Mouse (Mus musculus) CD4-positive naive resting alpha-beta T cell, adult 76 days (primary cell): ENCODE results near the gene Rbm12. TPM values are rescaled to one million over a fixed set of nuclear protein-coding genes. Genes with fewer than 3 reads are reported as not detected.

Experiments
- total RNA-seq: library from RNA; stranded (reverse); gene quantifications from one replicate; pipeline ENCODE4 v1.2.4, GENCODE M21; 2023

Gene Rbm12
- 23.6 TPM for total RNA-seq

DNA sequence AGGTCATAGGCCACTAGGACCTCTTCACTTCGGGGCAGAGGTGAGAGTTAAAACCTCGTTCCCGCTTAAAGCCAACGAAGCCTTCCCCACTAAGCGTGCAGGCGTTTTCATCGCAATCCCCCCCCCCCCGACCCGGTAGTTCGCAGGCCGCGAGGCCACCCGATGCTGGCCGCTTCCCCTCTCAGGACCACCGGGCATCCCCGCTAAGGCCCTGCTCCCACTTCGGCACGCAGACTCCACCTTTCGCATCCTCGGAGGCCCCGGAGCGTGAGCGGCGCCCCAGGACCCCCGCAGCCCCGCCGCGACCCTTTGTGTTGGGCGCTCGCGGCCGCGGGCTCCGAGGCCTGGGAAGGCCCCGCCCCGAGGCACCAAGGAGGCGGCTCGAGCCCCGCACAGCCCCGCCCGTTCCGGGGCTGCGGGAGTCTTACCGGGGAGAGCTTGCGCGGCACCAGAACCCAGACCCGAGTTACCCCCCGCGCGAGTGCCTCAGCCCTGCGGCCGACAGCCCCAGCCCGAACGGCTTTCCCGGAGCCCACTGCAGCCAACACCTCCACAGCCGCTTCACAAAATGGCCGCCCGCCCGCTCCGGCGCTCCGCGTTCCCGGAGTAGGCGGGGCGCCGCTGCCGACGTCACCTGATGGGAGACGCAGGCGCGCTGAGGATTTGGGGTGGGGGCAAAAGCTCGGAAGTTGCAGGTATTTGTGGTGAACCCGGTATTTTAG is at the start of gene Rbm12, which contains the start of gene Cpne1:
TSS of gene Rbm12 (minus strand) at position 621 of the 722 bp plus-strand sequence.
TSS of gene Cpne1 (minus strand) at position 608 of the 722 bp plus-strand sequence.

DNA sequence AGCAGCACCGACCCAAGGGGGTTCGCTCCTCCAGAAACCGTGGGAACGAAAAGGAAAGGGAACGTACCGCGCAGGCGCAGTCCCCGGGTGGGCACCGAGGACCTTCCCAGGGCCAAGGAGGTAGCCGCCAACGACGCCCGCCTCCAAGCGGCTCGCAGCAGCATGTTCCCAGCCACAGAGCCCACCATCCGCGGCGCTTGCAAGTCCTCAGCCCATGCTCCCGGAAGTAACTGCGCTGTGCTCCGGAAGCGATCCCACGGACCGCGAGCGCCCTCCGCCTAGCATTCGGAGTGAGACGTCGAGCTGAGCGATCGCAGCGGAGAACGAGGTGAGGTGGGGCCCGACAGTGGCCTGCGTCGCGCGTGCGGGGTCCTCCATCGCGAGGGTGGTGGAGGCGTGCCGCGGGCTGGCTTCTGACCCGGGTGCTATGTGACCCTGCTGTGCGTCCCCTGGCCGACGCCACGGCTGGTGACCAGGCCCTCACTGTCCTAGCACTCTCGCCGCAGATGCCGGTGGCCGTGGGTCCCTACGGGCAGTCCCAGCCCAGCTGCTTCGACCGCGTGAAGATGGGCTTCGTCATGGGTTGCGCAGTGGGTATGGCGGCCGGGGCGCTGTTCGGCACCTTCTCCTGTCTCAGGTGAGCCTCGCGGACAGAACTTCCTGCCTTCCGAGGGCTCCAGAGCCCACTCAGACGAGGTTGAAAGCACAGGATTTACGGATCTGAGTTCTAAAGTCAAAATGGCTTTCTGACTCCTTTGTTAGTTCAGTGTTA is 32.4 kb upstream of the Rbm12 start, which contains the start of the genes Romo1 and Nfs1:
TSS of gene Romo1 (plus strand) at position 87 of the 772 bp plus-strand sequence.
TSS of gene Nfs1 (minus strand) at position 234 of the 772 bp plus-strand sequence.

DNA sequence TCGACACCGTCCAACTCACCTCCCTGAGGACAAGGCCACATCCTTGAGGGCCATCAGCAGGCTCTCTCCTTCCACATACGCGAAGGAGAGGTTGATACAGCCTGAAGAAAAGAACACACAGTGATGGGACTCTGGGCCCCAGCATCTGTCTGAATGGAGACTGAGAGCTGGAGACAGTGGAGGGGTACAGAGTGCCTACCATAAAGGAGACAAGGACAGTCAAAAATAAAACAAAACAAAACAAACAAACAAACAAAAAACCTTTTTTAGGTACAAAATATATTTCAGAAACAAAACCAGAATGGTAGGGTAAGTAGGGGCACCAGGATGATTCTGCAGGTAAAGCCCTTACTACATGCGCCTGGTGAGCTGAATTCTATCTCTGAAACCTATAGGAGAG is 15.2 kb upstream of the Rbm12 start, which contains the start of gene Gm28036:
TSS of gene Gm28036 (minus strand) at position 101 of the 400 bp plus-strand sequence.

DNA sequence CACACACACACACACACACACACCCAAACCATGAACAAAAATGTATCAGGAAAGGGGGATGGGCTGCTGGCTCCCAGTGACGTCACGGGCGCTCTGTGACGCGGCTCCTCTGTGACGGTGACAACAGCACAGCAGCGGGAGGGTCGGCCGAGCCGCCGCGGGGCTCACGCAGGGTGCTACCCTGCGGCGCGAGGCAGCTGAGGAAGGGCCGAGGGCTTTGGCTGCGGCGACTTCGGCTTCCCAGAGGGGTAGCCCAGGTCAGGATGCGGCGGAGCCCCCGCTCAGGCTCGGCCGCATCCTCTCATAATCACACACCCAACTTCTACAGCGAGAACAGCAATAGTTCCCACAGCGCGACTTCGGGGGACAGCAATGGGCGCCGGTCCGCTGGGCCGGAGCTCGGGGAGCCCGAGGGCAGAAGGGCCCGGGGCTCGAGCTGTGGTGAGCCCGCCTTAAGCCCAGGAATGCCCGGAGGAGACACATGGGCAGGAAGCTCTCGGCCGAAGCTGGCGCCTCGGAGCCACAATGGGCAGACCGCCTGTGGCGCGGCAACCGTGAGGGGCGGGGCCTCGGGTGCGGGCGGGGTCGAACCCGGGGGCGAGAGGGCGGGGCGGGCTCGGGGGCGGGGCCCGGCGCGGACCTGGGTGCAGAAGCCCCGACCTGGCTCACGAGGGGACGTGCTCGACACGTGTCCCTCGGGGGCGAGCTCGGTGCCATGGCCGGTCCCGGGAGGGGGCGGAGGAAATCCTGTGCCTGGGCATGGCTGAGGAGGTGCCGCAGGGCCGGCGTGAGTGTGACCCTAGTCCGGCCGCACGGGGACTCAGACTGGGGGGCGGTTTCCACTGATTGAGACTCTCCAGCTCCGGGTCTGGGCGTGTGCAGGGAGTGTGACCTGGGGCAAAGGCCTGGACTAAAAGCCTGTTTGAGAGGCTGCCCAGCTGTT is 46.4 kb downstream of the Rbm12 start, which contains the start of gene Spag4:
TSS of gene Spag4 (plus strand) at position 77 of the 943 bp plus-strand sequence.

DNA sequence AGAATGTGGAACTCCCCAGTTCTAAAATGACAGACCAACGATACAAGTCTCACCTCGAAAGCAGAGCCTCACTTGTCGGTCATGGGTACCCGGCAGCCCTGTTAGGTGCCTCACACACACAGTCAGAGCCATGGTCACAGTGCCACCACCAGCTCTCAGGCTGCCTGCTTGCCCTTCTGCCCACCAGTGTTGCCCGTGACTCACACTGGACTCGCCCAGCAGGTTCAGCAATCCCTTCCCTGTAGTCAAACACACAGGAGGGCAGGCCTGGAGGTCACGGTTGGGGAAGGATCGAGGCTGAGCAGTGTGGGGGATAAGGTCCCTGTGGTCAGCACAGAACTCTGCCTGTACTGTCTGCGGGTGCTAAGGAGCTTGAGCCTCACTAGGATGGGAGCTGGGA is 59.0 kb downstream of the Rbm12 start, which contains the start of gene Fer1l4:
TSS of gene Fer1l4 (minus strand) at position 132 of the 400 bp plus-strand sequence.

Other genes starting within 250 kb of the Rbm12 start
- 33.5 TPM for gene Uqcc1, start 181.7 kb downstream of the Rbm12 start, total RNA-seq
- not detected for gene Gm15557, start 171.2 kb downstream of the Rbm12 start, total RNA-seq
- not detected for gene Gdf5, start 166.6 kb downstream of the Rbm12 start, total RNA-seq
- 44.8 TPM for gene Cep250, start 155.5 kb downstream of the Rbm12 start, total RNA-seq
- gene 6430550D23Rik, start 104.0 kb downstream of the Rbm12 start, total RNA-seq: 2.0 TPM
- gene Ergic3, start 103.9 kb downstream of the Rbm12 start, total RNA-seq: 52.1 TPM
- gene Fer1l4, start 59.0 kb downstream of the Rbm12 start, total RNA-seq: not detected
- gene Spag4, start 46.8 kb downstream of the Rbm12 start, total RNA-seq: 4.8 TPM
- gene Cpne1, start within 50 bp of the Rbm12 start, total RNA-seq: 45.9 TPM
- 26.2 TPM for gene Gm28036, start 15.1 kb upstream of the Rbm12 start, total RNA-seq
- gene Romo1, start 32.1 kb upstream of the Rbm12 start, total RNA-seq: 46.3 TPM
- gene Nfs1, start 32.2 kb upstream of the Rbm12 start, total RNA-seq: 24.6 TPM
- 2,783 TPM for gene Rbm39, start 68.3 kb upstream of the Rbm12 start, total RNA-seq
- 84.2 TPM for gene Phf20, start 84.5 kb upstream of the Rbm12 start, total RNA-seq
- gene Cnbd2, start 200.3 kb upstream of the Rbm12 start, total RNA-seq: 7.6 TPM
- gene Scand1, start 200.7 kb upstream of the Rbm12 start, total RNA-seq: 90.8 TPM